Mouse (Mus musculus): ENCODE results near the gene Ttyh2.

Gene Ttyh2

GRCm38 (mm10) chr11:114681054-114681453 lies 5.8 kb downstream of the Ttyh2 start:
- no peak for DNase-seq (ENCODE audit: low read depth, low spot score)

GRCm38 (mm10) chr11:114682321-114682900 lies 7.2 kb downstream of the Ttyh2 start:
- peak; percentile 48 for DNase-seq (ENCODE audit: low read depth, low spot score)

DNA sequence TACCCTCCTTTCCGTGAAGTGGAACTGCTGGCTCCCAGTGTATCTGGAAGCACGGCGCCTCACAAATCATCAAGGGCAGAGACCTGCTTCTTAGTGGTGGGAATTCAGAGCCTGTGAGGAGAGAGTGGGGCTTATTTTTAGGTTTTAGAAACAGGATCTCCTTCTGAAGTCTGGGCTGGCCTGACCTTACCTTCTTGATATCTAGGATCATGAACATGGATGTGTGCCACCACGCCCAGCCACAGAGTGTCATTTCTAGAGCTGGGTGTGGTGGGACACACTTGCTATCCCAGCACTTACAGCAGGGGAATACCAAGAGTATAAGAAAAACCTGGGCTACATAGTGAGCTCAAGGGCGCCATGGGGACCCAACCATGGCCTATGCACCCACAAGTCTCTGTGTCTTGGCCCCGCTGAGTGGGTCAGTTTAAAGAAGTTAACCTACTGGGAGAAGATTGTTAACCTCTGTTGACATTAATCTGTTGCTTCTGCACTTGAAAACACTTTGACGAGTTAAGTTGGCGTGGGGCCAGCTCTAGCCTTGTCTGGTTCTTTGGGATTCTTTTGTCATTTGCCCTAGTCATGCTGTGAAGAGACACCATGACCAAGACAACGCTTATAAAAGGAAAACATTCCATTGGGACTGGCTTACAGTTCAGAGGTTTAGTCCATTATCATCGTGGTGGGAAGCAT lies 7.9 kb downstream of the Ttyh2 start:
- no peak for DNase-seq (ENCODE audit: low read depth, low spot score)

DNA sequence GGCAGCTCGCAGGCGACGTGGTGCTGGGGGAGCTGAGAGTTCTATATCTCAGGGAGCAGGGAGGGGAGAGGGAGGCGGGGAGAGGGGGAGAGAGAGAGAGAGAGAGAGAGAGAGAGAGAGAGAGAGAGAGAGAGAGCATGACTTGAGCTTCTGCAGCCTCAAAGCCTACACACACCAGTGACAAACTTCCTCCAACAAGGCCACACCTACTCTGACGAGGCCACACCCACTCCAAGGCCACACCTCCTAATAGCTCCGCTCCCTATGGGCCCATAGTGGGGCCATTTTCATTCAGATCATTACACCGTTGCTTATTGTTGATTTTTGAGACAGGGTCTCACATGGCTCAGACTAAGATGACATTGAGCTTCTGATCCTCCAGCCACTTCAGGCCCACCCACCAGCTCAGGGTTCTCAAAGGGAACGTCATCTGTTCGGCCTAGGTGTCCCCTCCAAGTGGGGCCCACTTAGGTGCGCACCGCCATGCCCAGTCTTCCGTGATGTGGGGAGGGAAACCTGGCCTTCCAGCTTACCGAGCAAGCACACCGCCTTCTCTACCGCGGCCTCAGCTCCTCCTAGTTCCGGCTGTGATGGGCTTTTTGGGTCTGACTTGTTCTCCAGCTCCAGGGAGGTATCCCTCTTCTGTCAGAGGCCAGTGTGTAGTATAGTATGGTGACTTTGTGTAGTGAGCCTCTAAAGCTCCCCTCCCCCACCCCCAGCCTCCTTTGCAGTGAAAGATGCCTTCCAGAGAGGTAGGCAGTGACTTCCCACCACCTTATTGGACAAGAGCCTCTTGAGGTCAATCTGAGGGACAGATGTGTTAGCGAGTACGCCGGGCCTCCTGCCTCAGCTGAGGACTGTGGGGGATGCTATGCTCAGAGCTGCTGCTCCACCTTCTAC lies 8.7 kb downstream of the Ttyh2 start:
- no peak for DNase-seq (ENCODE audit: low read depth, low spot score)

GRCm38 (mm10) chr11:114684627-114685373 lies 9.6 kb downstream of the Ttyh2 start:
- DNase-seq (ENCODE audit: low read depth, low spot score), result peak; percentile 99

DNA sequence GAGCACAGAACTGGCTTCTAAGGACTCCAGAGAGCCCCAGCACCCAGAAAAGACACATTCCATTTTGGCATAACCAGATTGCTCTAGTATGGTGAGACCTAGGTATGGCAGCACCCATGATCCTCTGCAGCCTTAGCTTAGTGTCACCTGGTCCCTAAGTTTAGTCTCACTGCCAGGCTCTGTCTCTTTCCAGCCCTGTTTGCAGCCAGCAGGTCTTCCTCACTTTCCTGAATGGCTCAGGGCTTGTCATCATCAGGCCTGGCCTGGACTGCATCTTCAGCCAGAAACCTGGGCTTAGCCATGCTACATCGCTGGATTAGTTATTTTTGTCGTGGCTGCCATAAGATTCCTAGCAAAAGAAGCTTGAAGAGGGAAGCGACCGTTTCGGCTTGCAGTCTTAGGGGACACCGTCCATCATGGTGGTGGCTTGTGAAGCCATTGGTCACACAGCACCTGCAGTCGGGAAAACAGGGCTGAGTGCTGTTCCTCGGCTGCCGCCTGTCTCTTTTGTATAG lies 10.4 kb downstream of the Ttyh2 start:
- peak; percentile 63 for DNase-seq (ENCODE audit: low read depth, low spot score)

GRCm38 (mm10) chr11:114686221-114686959 lies 11.2 kb downstream of the Ttyh2 start:
- DNase-seq (ENCODE audit: low read depth, low spot score), result no peak

- peak; percentile 36 for DNase-seq (ENCODE audit: low read depth, low spot score)
Measured at GRCm38 (mm10) chr11:114687574-114688188, 12.4 kb downstream of the Ttyh2 start.

DNA sequence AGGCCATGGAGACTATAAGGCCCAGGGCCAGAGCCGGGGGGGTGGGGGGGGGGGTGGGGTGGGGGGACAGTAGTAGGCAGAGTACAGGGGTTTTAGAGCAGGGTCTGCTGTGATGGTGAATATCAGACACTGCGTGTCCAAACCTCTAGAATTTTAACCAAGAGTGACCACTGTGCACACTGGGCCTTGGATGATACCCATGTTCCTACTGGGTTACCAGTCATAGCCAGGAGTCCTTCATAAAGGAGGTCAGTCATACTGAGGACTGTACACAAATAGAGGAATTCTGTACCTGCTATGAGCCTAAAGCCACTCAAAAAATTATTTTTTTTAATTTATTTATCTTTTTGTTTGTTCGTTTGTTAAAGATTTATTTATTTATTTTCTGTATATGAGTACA lies 13.5 kb downstream of the Ttyh2 start:
- DNase-seq (ENCODE audit: low read depth, low spot score), result no peak

DNA sequence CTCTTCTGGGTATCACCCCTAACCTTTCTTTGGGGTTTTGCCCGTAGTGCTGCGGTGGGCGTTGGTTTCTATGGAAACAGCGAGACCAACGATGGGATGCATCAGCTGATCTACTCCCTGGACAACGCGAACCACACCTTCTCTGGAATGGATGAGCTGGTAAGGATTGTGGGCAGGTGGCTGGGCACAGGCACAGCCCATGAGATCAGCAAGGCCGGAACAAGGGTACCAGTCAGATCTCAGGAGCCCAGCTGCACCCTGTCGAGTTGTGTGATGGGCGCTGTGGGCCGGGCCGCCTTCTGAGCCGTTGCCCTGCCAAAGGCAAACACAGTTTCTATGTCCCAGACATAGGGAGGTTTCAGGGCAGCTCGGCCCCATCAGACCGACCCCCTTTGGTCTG lies 15.0 kb downstream of the Ttyh2 start:
- DNase-seq (ENCODE audit: low read depth, low spot score), result peak; percentile 88

DNA sequence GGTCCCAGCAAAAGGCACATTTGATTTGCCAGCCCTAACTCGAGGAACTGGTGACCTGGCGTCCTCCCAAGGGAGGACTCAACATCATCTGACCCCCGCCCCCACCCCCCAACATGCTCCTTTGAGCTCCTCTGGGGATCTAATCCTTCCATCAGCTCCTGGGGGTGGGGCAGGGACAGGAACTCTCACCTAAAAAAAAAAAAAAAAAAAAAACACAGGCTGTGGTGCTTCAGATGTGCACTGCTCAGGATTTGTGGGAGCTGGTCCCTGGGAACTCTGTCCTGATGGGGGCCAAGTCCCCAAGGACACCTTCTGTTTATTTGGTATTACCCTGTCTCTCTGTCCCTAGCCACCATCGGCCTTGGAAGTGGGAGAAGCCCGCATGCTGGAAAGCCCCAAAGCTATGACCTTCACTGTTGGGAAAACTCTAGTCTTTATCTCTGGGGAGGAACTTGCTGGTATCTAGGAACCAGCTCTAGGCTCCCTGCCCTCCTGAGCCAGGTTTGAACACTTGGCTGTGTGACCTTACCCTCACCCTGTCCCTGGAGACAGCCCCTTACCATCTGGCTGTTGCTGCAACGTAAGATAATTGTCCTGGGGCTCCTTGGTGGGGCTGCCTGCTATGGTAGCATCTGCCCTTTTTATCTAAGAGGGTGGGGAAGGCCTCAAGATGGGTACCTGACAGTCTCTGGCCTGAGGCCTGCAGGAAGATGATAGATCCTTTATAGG lies 16.4 kb downstream of the Ttyh2 start:
- DNase-seq (ENCODE audit: low read depth, low spot score), result no peak

- DNase-seq (ENCODE audit: low read depth, low spot score), result no peak
Measured at GRCm38 (mm10) chr11:114692601-114693000, 17.4 kb downstream of the Ttyh2 start.

GRCm38 (mm10) chr11:114693456-114693855 lies 18.2 kb downstream of the Ttyh2 start:
- peak; percentile 77 for DNase-seq (ENCODE audit: low read depth, low spot score)

DNA sequence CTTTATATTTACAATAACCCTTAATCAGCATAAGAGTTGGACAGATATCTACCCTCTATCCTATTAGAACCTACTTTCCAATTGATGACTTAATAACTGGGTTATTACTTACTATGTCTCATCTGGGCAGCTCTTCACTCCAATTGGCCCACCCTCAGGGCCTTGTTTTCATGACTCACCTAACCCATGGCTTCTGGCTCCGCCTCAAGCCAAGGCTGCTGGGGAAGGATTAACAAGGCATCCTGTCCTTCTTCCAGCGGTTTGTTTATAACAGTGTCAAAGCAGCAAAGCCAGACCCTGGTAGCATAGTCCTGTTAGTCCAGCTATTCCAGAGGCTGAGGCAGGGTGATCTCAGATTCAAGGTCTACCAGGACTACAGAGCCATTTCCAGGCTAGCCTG lies 19.2 kb downstream of the Ttyh2 start:
- DNase-seq (ENCODE audit: low read depth, low spot score), result no peak

- no peak for DNase-seq (ENCODE audit: low read depth, low spot score)
Measured at GRCm38 (mm10) chr11:114698496-114698895, 23.3 kb downstream of the Ttyh2 start.

- peak; percentile 65 for DNase-seq (ENCODE audit: low read depth, low spot score)
Measured at GRCm38 (mm10) chr11:114699511-114699910, 24.3 kb downstream of the Ttyh2 start.

- DNase-seq (ENCODE audit: low read depth, low spot score), result no peak
Measured at GRCm38 (mm10) chr11:114702311-114702995, 27.2 kb downstream of the Ttyh2 start.

DNA sequence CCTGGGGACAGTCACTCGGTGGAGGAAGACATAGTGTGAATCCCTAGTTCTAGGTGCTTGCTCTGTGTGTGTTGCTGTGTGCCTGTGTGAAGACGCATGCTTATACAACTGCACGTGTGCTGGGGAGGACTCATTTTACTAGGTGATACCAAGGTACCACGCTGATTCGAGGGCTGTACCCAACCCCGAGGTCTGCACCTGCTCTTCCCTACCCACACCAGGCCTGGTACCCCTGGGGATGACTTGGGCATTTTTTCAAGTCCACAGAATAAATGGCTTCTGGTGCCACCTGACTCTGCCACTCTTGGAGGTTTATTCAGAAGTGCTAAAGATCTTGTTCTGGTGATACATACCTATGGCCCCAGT lies 27.7 kb downstream of the Ttyh2 start:
- DNase-seq (ENCODE audit: low read depth, low spot score), result no peak

Data from brain, adult 2 months (tissue).